Mouse (Mus musculus) E14TG2a.4 (cell line): ENCODE measurements around the gene Orc2.
A peak's percentile ranks its signal among the peaks of the same experiment; 100 is the strongest.

ENCODE experiments used
- H3K27me3 ChIP-seq: 2 replicates; pipeline ENCODE4 v1.6.1; 2014; ENCODE audit warnings: low read length, control low read depth; ENCODE audit not compliant: insufficient read depth
- H3K36me3 ChIP-seq: 2 replicates; pipeline ENCODE4 v1.6.1; 2014; ENCODE audit warnings: low read length, control low read depth; ENCODE audit not compliant: insufficient read depth
- H3K4me1 ChIP-seq: replicated peaks from 2 replicates; pipeline ENCODE4 v1.6.1; 2014; ENCODE audit warnings: low read depth, low read length, control low read depth
- H3K4me3 ChIP-seq: replicated peaks from 2 replicates; pipeline ENCODE4 v1.5.1; 2014; ENCODE audit warnings: mild to moderate bottlenecking, low read length
- H3K9me3 ChIP-seq: 2 replicates; pipeline ENCODE4 v1.6.1; 2014; ENCODE audit warnings: low read length, control low read depth
- CTCF ChIP-seq: conservative IDR thresholded peaks from 2 replicates; pipeline ENCODE4 v1.5.1; 2014; ENCODE audit warnings: low read length
- NANOG ChIP-seq: IDR thresholded peaks from 2 replicates; pipeline ENCODE4 v1.6.1; 2014; ENCODE audit warnings: borderline replicate concordance, low read length, mixed read lengths
- POU5F1 ChIP-seq: IDR thresholded peaks from 2 replicates; pipeline ENCODE4 v1.6.1; 2014; ENCODE audit warnings: low read length, borderline replicate concordance

Orc2 gene

GRCm38 (mm10) chr1:58504577-58505254 lies at the start of gene Orc2:
TSS of gene Orc2 (minus strand) at chr1:58505109.
- peaks cover 45% of the 10 kb centered on the region for H3K36me3 ChIP-seq
- TF ChIP-seq POU5F1, result no peak
- no peak for TF ChIP-seq NANOG
- no peak for TF ChIP-seq CTCF
- peak within 1 kb of the TSS; percentile 99 for H3K4me3 ChIP-seq
- H3K27me3 ChIP-seq, result no peaks in the 10 kb centered on the region
- peaks cover 46% of the 10 kb centered on the region for H3K9me3 ChIP-seq
- H3K4me1 ChIP-seq, result peaks cover 26% of the 10 kb centered on the region

- H3K27me3 ChIP-seq, result no peaks in the 10 kb centered on the region
- H3K4me3 ChIP-seq, result no peak overlapping the region
- H3K4me1 ChIP-seq, result no peaks in the 10 kb centered on the region
- TF ChIP-seq CTCF, result no peak
- TF ChIP-seq NANOG, result no peak
- TF ChIP-seq POU5F1, result no peak
- H3K36me3 ChIP-seq, result peaks cover 44% of the 10 kb centered on the region
- H3K9me3 ChIP-seq, result no peaks in the 10 kb centered on the region
These were observed 36.5 kb upstream of the Orc2 start for GRCm38 (mm10) chr1:58541386-58541785.

GRCm38 (mm10) chr1:58507249-58507648 lies 2.3 kb upstream of the Orc2 start:
- H3K9me3 ChIP-seq, result peaks cover 71% of the 10 kb centered on the region
- peaks cover 16% of the 10 kb centered on the region for H3K4me1 ChIP-seq
- TF ChIP-seq POU5F1 (peak; percentile 94), CTCF (no peak), NANOG (no peak)
- no peak overlapping the region for H3K4me3 ChIP-seq
- peaks cover 30% of the 10 kb centered on the region for H3K36me3 ChIP-seq
- H3K27me3 ChIP-seq, result no peaks in the 10 kb centered on the region

- Histone ChIP-seq H3K36me3 (peaks cover 54% of the 10 kb centered on the region), H3K4me3 (peak overlapping the region; percentile 99), H3K27me3 (no peaks in the 10 kb centered on the region), H3K9me3 (peaks cover 38% of the 10 kb centered on the region), H3K4me1 (peaks cover 26% of the 10 kb centered on the region)
- no peak for TF ChIP-seq CTCF
- TF ChIP-seq NANOG, result no peak
- no peak for TF ChIP-seq POU5F1
These were observed 1.0 kb downstream of the Orc2 start for GRCm38 (mm10) chr1:58503793-58504370.

- no peak for TF ChIP-seq CTCF
- no peak for TF ChIP-seq POU5F1
- no peak for TF ChIP-seq NANOG
- peaks cover 30% of the 10 kb centered on the region for H3K9me3 ChIP-seq
- H3K4me1 ChIP-seq, result peaks cover 26% of the 10 kb centered on the region
- H3K4me3 ChIP-seq, result peak overlapping the region; percentile 99
- no peaks in the 10 kb centered on the region for H3K27me3 ChIP-seq
- peaks cover 54% of the 10 kb centered on the region for H3K36me3 ChIP-seq
These were observed 1.8 kb downstream of the Orc2 start for GRCm38 (mm10) chr1:58503134-58503533.

GRCm38 (mm10) chr1:58498758-58499157 lies 6.2 kb downstream of the Orc2 start:
- Histone ChIP-seq H3K27me3 (no peaks in the 10 kb centered on the region), H3K4me1 (peaks cover 25% of the 10 kb centered on the region), H3K9me3 (no peaks in the 10 kb centered on the region), H3K4me3 (no peak overlapping the region), H3K36me3 (peaks cover 76% of the 10 kb centered on the region)
- no peak for TF ChIP-seq POU5F1
- 0 out of 2 replicates have a peak, but pooled peaks have one; percentile 13 for TF ChIP-seq CTCF
- TF ChIP-seq NANOG, result no peak

GRCm38 (mm10) chr1:58497678-58498077 lies 7.2 kb downstream of the Orc2 start:
- TF ChIP-seq POU5F1 (no peak), CTCF (no peak), NANOG (no peak)
- peaks cover 14% of the 10 kb centered on the region for H3K4me1 ChIP-seq
- no peaks in the 10 kb centered on the region for H3K27me3 ChIP-seq
- no peaks in the 10 kb centered on the region for H3K9me3 ChIP-seq
- no peak overlapping the region for H3K4me3 ChIP-seq
- H3K36me3 ChIP-seq, result peaks cover 87% of the 10 kb centered on the region

- H3K4me1 ChIP-seq, result no peaks in the 10 kb centered on the region; the same call in 1 of the 2 replicates
- no peak overlapping the region for H3K4me3 ChIP-seq
- no peak for TF ChIP-seq POU5F1
- TF ChIP-seq CTCF, result no peak
- no peak for TF ChIP-seq NANOG
- H3K27me3 ChIP-seq, result no peaks in the 10 kb centered on the region
- no peaks in the 10 kb centered on the region for H3K9me3 ChIP-seq
- peaks cover 97% of the 10 kb centered on the region for H3K36me3 ChIP-seq
These were observed 9.3 kb downstream of the Orc2 start for GRCm38 (mm10) chr1:58495603-58496002.
